Mouse (Mus musculus) macrophage (primary cell): ENCODE results near the gene Plin5. TPM values are rescaled to one million over a fixed set of nuclear protein-coding genes. Genes with fewer than 3 reads are reported as not detected.

Experiments used
- H3K27ac ChIP-seq: fragments of 350-480 bp; formaldehyde crosslinking; 2 replicates; pipeline ENCODE4 v1.9.0; 2021
- H3K36me3 ChIP-seq: fragments of 350-480 bp; formaldehyde crosslinking; 2 replicates; pipeline ENCODE4 v1.9.0; 2021; ENCODE audit errors: inconsistent target
- H3K4me3 ChIP-seq: fragments of 350-480 bp; formaldehyde crosslinking; 2 replicates; pipeline ENCODE4 v1.9.0; 2021; ENCODE audit errors: inconsistent target
- H3K79me2 ChIP-seq: fragments of 350-480 bp; formaldehyde crosslinking; 2 replicates; pipeline ENCODE4 v1.9.0; 2021; ENCODE audit errors: inconsistent target
- WGBS: methylation state at CpG from one replicate; pipeline ENCODE4 v1.1.7; 2026; ENCODE audit warnings: inconsistent platforms; ENCODE audit not compliant: missing documents; 5-methylcytosine and 5-hydroxymethylcytosine counted together
- polyA plus RNA-seq: library from polyadenylated mRNA; stranded (reverse); fragments of 250-400 nt; gene quantifications from 3 replicates; pipeline ENCODE4 v1.2.4, GENCODE M21; 2018; ENCODE audit warnings: inconsistent platforms

The Plin5 gene
- polyA plus RNA-seq, 1 experiment from 2014 or later: not detected

GRCm38 (mm10) chr17:56123681-56124340, 6.4 kb upstream of the Plin5 start:
- no peak overlapping the region for H3K27ac ChIP-seq
- no peak overlapping the region for H3K4me3 ChIP-seq

GRCm38 (mm10) chr17:56123161-56123560, 5.8 kb upstream of the Plin5 start:
- Histone ChIP-seq H3K4me3 (no peak overlapping the region), H3K79me2 (no peaks in the 10 kb centered on the region), H3K36me3 (peaks cover 10% of the 10 kb centered on the region; the same call in 1 of the 2 replicates), H3K27ac (no peak overlapping the region)
- WGBS: 90% methylated on average over 12 of the region's 12 CpGs

More at GRCm38 (mm10) chr17:56123681-56124340, 6.4 kb upstream of the Plin5 start:
- Histone ChIP-seq H3K36me3 (peaks cover 10% of the 10 kb centered on the region; the same call in 1 of the 2 replicates), H3K79me2 (no peaks in the 10 kb centered on the region)
- 83% methylated on average over 45 of the region's 59 CpGs for WGBS

- 46% methylated on average over 2 of the region's 2 CpGs for WGBS
- Histone ChIP-seq H3K36me3 (peaks cover 2% of the 10 kb centered on the region; the same call in 1 of the 2 replicates), H3K79me2 (no peaks in the 10 kb centered on the region), H3K27ac (no peak within 1 kb of the TSS), H3K4me3 (no peak within 1 kb of the TSS)
Observed at GRCm38 (mm10) chr17:56121826-56122225, 4.4 kb upstream of the Plin5 start, which contains the start of gene Lrg1. Lrg1 (minus strand) TSS chr17:56122001.

GRCm38 (mm10) chr17:56119981-56120880, 2.8 kb upstream of the Plin5 start:
- Histone ChIP-seq H3K36me3 (no peaks in the 10 kb centered on the region), H3K27ac (no peak overlapping the region), H3K79me2 (no peaks in the 10 kb centered on the region), H3K4me3 (no peak overlapping the region)
- WGBS: 5% methylated on average over 63 of the region's 66 CpGs

- Histone ChIP-seq H3K27ac (no peak overlapping the region), H3K36me3 (no peaks in the 10 kb centered on the region), H3K4me3 (no peak overlapping the region), H3K79me2 (no peaks in the 10 kb centered on the region)
- WGBS: 38% methylated on average over 12 of the region's 12 CpGs
Observed at GRCm38 (mm10) chr17:56119431-56119830, 2.0 kb upstream of the Plin5 start.

- Histone ChIP-seq H3K79me2 (no peaks in the 10 kb centered on the region), H3K27ac (no peak overlapping the region), H3K36me3 (no peaks in the 10 kb centered on the region), H3K4me3 (no peak overlapping the region)
- 75% methylated on average over 10 of the region's 10 CpGs for WGBS
Observed at GRCm38 (mm10) chr17:56116193-56116592, 1.2 kb downstream of the Plin5 start.

- H3K4me3 ChIP-seq: no peak overlapping the region
- WGBS: 88% methylated on average over 3 of the region's 3 CpGs
- H3K27ac ChIP-seq: no peak overlapping the region
- H3K36me3 ChIP-seq: no peaks in the 10 kb centered on the region
- H3K79me2 ChIP-seq: no peaks in the 10 kb centered on the region
Observed at GRCm38 (mm10) chr17:56112743-56113142, 4.7 kb downstream of the Plin5 start.

- Histone ChIP-seq H3K36me3 (no peaks in the 10 kb centered on the region), H3K4me3 (no peak overlapping the region), H3K27ac (no peak overlapping the region), H3K79me2 (no peaks in the 10 kb centered on the region)
- WGBS: 47% methylated on average over 5 of the region's 5 CpGs
Observed at GRCm38 (mm10) chr17:56111864-56112263, 5.5 kb downstream of the Plin5 start.

GRCm38 (mm10) chr17:56111021-56111420, 6.4 kb downstream of the Plin5 start:
- no peak overlapping the region for H3K4me3 ChIP-seq
- WGBS: 36% methylated on average over 1 of the region's 1 CpGs
- no peaks in the 10 kb centered on the region for H3K36me3 ChIP-seq
- no peak overlapping the region for H3K27ac ChIP-seq
- no peaks in the 10 kb centered on the region for H3K79me2 ChIP-seq

- WGBS: 77% methylated on average over 4 of the region's 4 CpGs
- no peaks in the 10 kb centered on the region for H3K36me3 ChIP-seq
- no peaks in the 10 kb centered on the region for H3K79me2 ChIP-seq
- H3K27ac ChIP-seq: no peak overlapping the region
- no peak overlapping the region for H3K4me3 ChIP-seq
Observed at GRCm38 (mm10) chr17:56110571-56110970, 6.8 kb downstream of the Plin5 start.

- no peak within 1 kb of the TSS for H3K27ac ChIP-seq
- no peaks in the 10 kb centered on the region for H3K79me2 ChIP-seq
- H3K4me3 ChIP-seq: no peak within 1 kb of the TSS
- no peaks in the 10 kb centered on the region for H3K36me3 ChIP-seq
- 87% methylated on average over 9 of the region's 10 CpGs for WGBS
Observed at GRCm38 (mm10) chr17:56109219-56110051, 8.0 kb downstream of the Plin5 start, which contains the start of gene Plin4. Plin4 (minus strand) TSS chr17:56109803.

- no peaks in the 10 kb centered on the region; the same call in 1 of the 2 replicates for H3K36me3 ChIP-seq
- no peaks in the 10 kb centered on the region for H3K79me2 ChIP-seq
- 91% methylated on average over 6 of the region's 6 CpGs for WGBS
- H3K27ac ChIP-seq: no peak overlapping the region
- H3K4me3 ChIP-seq: no peak overlapping the region
Observed at GRCm38 (mm10) chr17:56108334-56109044, 8.9 kb downstream of the Plin5 start.

GRCm38 (mm10) chr17:56107736-56108135, 9.7 kb downstream of the Plin5 start:
- Histone ChIP-seq H3K36me3 (peaks cover 7% of the 10 kb centered on the region), H3K27ac (no peak overlapping the region), H3K79me2 (no peaks in the 10 kb centered on the region), H3K4me3 (no peak overlapping the region)
- WGBS: 84% methylated on average over 2 of the region's 2 CpGs

- H3K36me3 ChIP-seq: peaks cover 9% of the 10 kb centered on the region
- WGBS: 90% methylated on average over 4 of the region's 4 CpGs
- H3K4me3 ChIP-seq: no peak overlapping the region
- H3K79me2 ChIP-seq: no peaks in the 10 kb centered on the region
- no peak overlapping the region for H3K27ac ChIP-seq
Observed at GRCm38 (mm10) chr17:56106981-56107380, 10.4 kb downstream of the Plin5 start.
